Comparison of ENCODE assay signal across 22 mouse cellular contexts in genomic region chr5:74527025-74527424, GRCm38 (mm10). TPM values are rescaled to one million over a fixed set of nuclear protein-coding genes. Genes with fewer than 3 reads are reported as not detected.
DNase-seq lines count a peak whose midpoint lies in the region; ATAC-seq lines count a peak whose summit lies in the region.
"Had no signal": no experiment of that assay in that cellular context is flagged by ENCODE, and none has a peak within 500 bp of the region (broad histone marks: within the 10 kb centered on the region; RNA-seq: fewer than 3 reads in every experiment).

No protein-coding gene starts in this region.

- H3K4me3 ChIP-seq in forebrain, embryonic 14.5 days (ENCODE audit: low read depth, low read length): no peak overlapping the region
- H3K4me3 ChIP-seq: embryonic facial prominence, embryonic 13.5 days; embryonic facial prominence, embryonic 15.5 days; erythroblast, embryonic 14.5 days; forebrain, embryonic 10.5 days; forebrain, embryonic 12.5 days; forebrain, embryonic 15.5 days had no signal

- peaks cover 11% of the 10 kb centered on the region for H3K4me1 ChIP-seq in forebrain, embryonic 14.5 days (ENCODE audit: control insufficient read depth, insufficient read depth, low read length)

- 74% methylated on average over 5 of the region's 5 CpGs for WGBS in forebrain, embryonic 14.5 days

- DNase-seq in 416B (ENCODE audit: low read depth) (peak; percentile 54), MEL-GATA-1-ER (ENCODE audit: extremely low read depth, low read depth) (peak; percentile 44)
- DNase-seq in retina, embryonic 14.5 days (ENCODE audit: low spot score): no peak
- no peak for DNase-seq in forebrain, embryonic 14.5 days (ENCODE audit: low spot score)
- DNase-seq: adrenal gland, adult 2 months; adrenal gland, postnatal 10 days; adrenal gland, postnatal 25 days; cerebellum, adult 11 months; cerebellum, adult 18-20 months; cerebellum, adult 8-10 months; cerebellum, adult 9-11 months; cerebellum, postnatal 14 days; cerebellum, postnatal 36 days; embryo, embryonic 11 days; forebrain, postnatal 0 days had no signal

- no peak overlapping the region for H3K27ac ChIP-seq in forebrain, embryonic 14.5 days (ENCODE audit: low read depth, low read length)
- H3K27ac ChIP-seq: embryonic facial prominence, embryonic 13.5 days; embryonic facial prominence, embryonic 15.5 days; forebrain, embryonic 10.5 days; forebrain, embryonic 12.5 days; forebrain, embryonic 15.5 days had no signal

- H3K9me3 ChIP-seq in forebrain, embryonic 14.5 days (replicated peaks; ENCODE audit: control insufficient read depth, low read length): no peaks in the 10 kb centered on the region
- H3K9me3 ChIP-seq: embryonic facial prominence, embryonic 13.5 days; embryonic facial prominence, embryonic 15.5 days; forebrain, embryonic 10.5 days; forebrain, embryonic 12.5 days; forebrain, embryonic 15.5 days had no signal

- no peak overlapping the region for H3K4me2 ChIP-seq in forebrain, embryonic 14.5 days (ENCODE audit: low read length)
- H3K4me2 ChIP-seq: embryonic facial prominence, embryonic 13.5 days; embryonic facial prominence, embryonic 15.5 days; forebrain, embryonic 12.5 days; forebrain, embryonic 15.5 days had no signal

- H3K27me3 ChIP-seq in forebrain, embryonic 14.5 days (replicated peaks; ENCODE audit: control insufficient read depth, insufficient read depth, low read length): no peaks in the 10 kb centered on the region
- H3K27me3 ChIP-seq: embryonic facial prominence, embryonic 13.5 days; embryonic facial prominence, embryonic 15.5 days; forebrain, embryonic 12.5 days; forebrain, embryonic 15.5 days had no signal

- ATAC-seq in megakaryocyte progenitor cell, adult 5-6 weeks (replicated peaks; ENCODE audit: poor library complexity): 0 out of 2 replicates have a peak, but pooled peaks have one; percentile 15
- ATAC-seq in forebrain, embryonic 14.5 days: no peak
- ATAC-seq: forebrain, embryonic 15.5 days; forebrain, postnatal 0 days had no signal

- no peak overlapping the region for H3K9ac ChIP-seq in forebrain, embryonic 14.5 days (ENCODE audit: low read length)
- H3K9ac ChIP-seq: embryonic facial prominence, embryonic 13.5 days; embryonic facial prominence, embryonic 15.5 days; forebrain, embryonic 12.5 days; forebrain, embryonic 15.5 days; forebrain, postnatal 0 days had no signal

- H3K36me3 ChIP-seq in forebrain, embryonic 14.5 days (ENCODE audit: control insufficient read depth, insufficient read depth, low read length): no peaks in the 10 kb centered on the region
- H3K36me3 ChIP-seq: embryonic facial prominence, embryonic 13.5 days; embryonic facial prominence, embryonic 15.5 days; forebrain, embryonic 10.5 days; forebrain, embryonic 12.5 days; forebrain, embryonic 15.5 days had no signal

RNA-seq across cellular contexts. Expression of gene Scfd2, which starts 4.5 kb away (rescaled TPM):
- 20.2 and 30.8 TPM in 2 replicates for total RNA-seq in megakaryocyte progenitor cell, adult 5-6 weeks (2015)
- 17.8 and 23.9 TPM in 2 replicates for total RNA-seq in megakaryocyte progenitor cell, adult 5-6 weeks (2017)
- 18.6 and 22.4 TPM in 2 replicates for polyA plus RNA-seq in forebrain, embryonic 14.5 days (2014; fragmentation: Nextera tagmentation; extraction: Ambion mirVana)

RNA-seq across cellular contexts. Expression of gene Fip1l1, which starts 8.2 kb away (rescaled TPM):
- 88.3 and 92.9 TPM in 2 replicates for total RNA-seq in megakaryocyte progenitor cell, adult 5-6 weeks (2015)
- 142 and 184 TPM in 2 replicates for total RNA-seq in megakaryocyte progenitor cell, adult 5-6 weeks (2017)
- 55.2 and 70.1 TPM in 2 replicates for polyA plus RNA-seq in forebrain, embryonic 14.5 days (2014; fragmentation: Nextera tagmentation; extraction: Ambion mirVana)

Comparison
In these comparisons a context has a peak if more than half of its experiments do, and no peak if none do; other contexts are left out.
1. DNase-seq: peak in 416B (single experiment) and MEL-GATA-1-ER (single experiment); none in retina, embryonic 14.5 days (single experiment) and forebrain, embryonic 14.5 days (single experiment).